Mouse (Mus musculus): ENCODE results near the gene Tmbim7. TPM values are rescaled to one million over a fixed set of nuclear protein-coding genes. Genes with fewer than 3 reads are reported as not detected.
"Not testable (repeated sequence)": the region's sequence is repeated elsewhere in the genome, so short reads cannot be mapped to it uniquely, and the experiment has no call there.

Gene Tmbim7
- total RNA-seq (2017) = not detected in 2 replicates

GRCm38 (mm10) chr5:3650881-3651280 lies at the start of gene Tmbim7:
TSS of gene Tmbim7 (plus strand) at chr5:3651181.
- ATAC-seq (replicated peaks in 1 of 2; ENCODE audit: insufficient read depth in 1 of 2, low FRiP score in 2 of 2, low TSS enrichment in 1 of 2, low read depth in 1 of 2, poor library complexity in 2 of 2, severe bottlenecking in 2 of 2) = no peak

- no peak for ATAC-seq (replicated peaks in 1 of 2; ENCODE audit: insufficient read depth in 1 of 2, low FRiP score in 2 of 2, low TSS enrichment in 1 of 2, low read depth in 1 of 2, poor library complexity in 2 of 2, severe bottlenecking in 2 of 2)
Observed at GRCm38 (mm10) chr5:3607114-3607513, 43.9 kb upstream of the Tmbim7 start.

- ATAC-seq (replicated peaks in 1 of 2; ENCODE audit: insufficient read depth in 1 of 2, low FRiP score in 2 of 2, low TSS enrichment in 1 of 2, low read depth in 1 of 2, poor library complexity in 2 of 2, severe bottlenecking in 2 of 2) = no peak
Observed at GRCm38 (mm10) chr5:3609241-3609640, 41.7 kb upstream of the Tmbim7 start.

- not testable (repeated sequence) for ATAC-seq (replicated peaks in 1 of 2; ENCODE audit: insufficient read depth in 1 of 2, low FRiP score in 2 of 2, low TSS enrichment in 1 of 2, low read depth in 1 of 2, poor library complexity in 2 of 2, severe bottlenecking in 2 of 2)
Observed at GRCm38 (mm10) chr5:3611835-3612234, 39.1 kb upstream of the Tmbim7 start.

- no peak for ATAC-seq (replicated peaks in 1 of 2; ENCODE audit: insufficient read depth in 1 of 2, low FRiP score in 2 of 2, low TSS enrichment in 1 of 2, low read depth in 1 of 2, poor library complexity in 2 of 2, severe bottlenecking in 2 of 2)
Observed at GRCm38 (mm10) chr5:3620486-3620885, 30.5 kb upstream of the Tmbim7 start.

GRCm38 (mm10) chr5:3630055-3630454 lies 20.9 kb upstream of the Tmbim7 start:
- ATAC-seq (replicated peaks in 1 of 2; ENCODE audit: insufficient read depth in 1 of 2, low FRiP score in 2 of 2, low TSS enrichment in 1 of 2, low read depth in 1 of 2, poor library complexity in 2 of 2, severe bottlenecking in 2 of 2) = no peak

GRCm38 (mm10) chr5:3631512-3632271 lies 19.3 kb upstream of the Tmbim7 start:
- ATAC-seq (replicated peaks in 1 of 2; ENCODE audit: insufficient read depth in 1 of 2, low FRiP score in 2 of 2, low TSS enrichment in 1 of 2, low read depth in 1 of 2, poor library complexity in 2 of 2, severe bottlenecking in 2 of 2) = no peak

- no peak for ATAC-seq (replicated peaks in 1 of 2; ENCODE audit: insufficient read depth in 1 of 2, low FRiP score in 2 of 2, low TSS enrichment in 1 of 2, low read depth in 1 of 2, poor library complexity in 2 of 2, severe bottlenecking in 2 of 2)
Observed at GRCm38 (mm10) chr5:3632285-3632684, 18.7 kb upstream of the Tmbim7 start.

- ATAC-seq (replicated peaks in 1 of 2; ENCODE audit: insufficient read depth in 1 of 2, low FRiP score in 2 of 2, low TSS enrichment in 1 of 2, low read depth in 1 of 2, poor library complexity in 2 of 2, severe bottlenecking in 2 of 2) = no peak
Observed at GRCm38 (mm10) chr5:3633315-3633714, 17.7 kb upstream of the Tmbim7 start.

GRCm38 (mm10) chr5:3633951-3634350 lies 17.0 kb upstream of the Tmbim7 start:
- ATAC-seq (replicated peaks in 1 of 2; ENCODE audit: insufficient read depth in 1 of 2, low FRiP score in 2 of 2, low TSS enrichment in 1 of 2, low read depth in 1 of 2, poor library complexity in 2 of 2, severe bottlenecking in 2 of 2) = no peak

- no peak for ATAC-seq (replicated peaks in 1 of 2; ENCODE audit: insufficient read depth in 1 of 2, low FRiP score in 2 of 2, low TSS enrichment in 1 of 2, low read depth in 1 of 2, poor library complexity in 2 of 2, severe bottlenecking in 2 of 2)
Observed at GRCm38 (mm10) chr5:3635286-3635685, 15.7 kb upstream of the Tmbim7 start.

GRCm38 (mm10) chr5:3644621-3645020 lies 6.4 kb upstream of the Tmbim7 start:
- ATAC-seq (replicated peaks in 1 of 2; ENCODE audit: insufficient read depth in 1 of 2, low FRiP score in 2 of 2, low TSS enrichment in 1 of 2, low read depth in 1 of 2, poor library complexity in 2 of 2, severe bottlenecking in 2 of 2) = no peak

- ATAC-seq (replicated peaks in 1 of 2; ENCODE audit: insufficient read depth in 1 of 2, low FRiP score in 2 of 2, low TSS enrichment in 1 of 2, low read depth in 1 of 2, poor library complexity in 2 of 2, severe bottlenecking in 2 of 2) = no peak
Observed at GRCm38 (mm10) chr5:3645326-3645725, 5.7 kb upstream of the Tmbim7 start.

- no peak for ATAC-seq (replicated peaks in 1 of 2; ENCODE audit: insufficient read depth in 1 of 2, low FRiP score in 2 of 2, low TSS enrichment in 1 of 2, low read depth in 1 of 2, poor library complexity in 2 of 2, severe bottlenecking in 2 of 2)
Observed at GRCm38 (mm10) chr5:3646539-3646938, 4.4 kb upstream of the Tmbim7 start.

- ATAC-seq (replicated peaks in 1 of 2; ENCODE audit: insufficient read depth in 1 of 2, low FRiP score in 2 of 2, low TSS enrichment in 1 of 2, low read depth in 1 of 2, poor library complexity in 2 of 2, severe bottlenecking in 2 of 2) = peak; percentile 46 to 55; a peak in 2 of 4 replicates
Observed at GRCm38 (mm10) chr5:3646991-3647707, 3.8 kb upstream of the Tmbim7 start.

- peak; percentile 76 to 91 for ATAC-seq (replicated peaks in 1 of 2; ENCODE audit: insufficient read depth in 1 of 2, low FRiP score in 2 of 2, low TSS enrichment in 1 of 2, low read depth in 1 of 2, poor library complexity in 2 of 2, severe bottlenecking in 2 of 2)
Observed at GRCm38 (mm10) chr5:3647708-3648121, 3.3 kb upstream of the Tmbim7 start.

GRCm38 (mm10) chr5:3648206-3648848 lies 2.7 kb upstream of the Tmbim7 start:
- no peak for ATAC-seq (replicated peaks in 1 of 2; ENCODE audit: insufficient read depth in 1 of 2, low FRiP score in 2 of 2, low TSS enrichment in 1 of 2, low read depth in 1 of 2, poor library complexity in 2 of 2, severe bottlenecking in 2 of 2)

GRCm38 (mm10) chr5:3648849-3649210 lies 2.2 kb upstream of the Tmbim7 start:
- ATAC-seq (replicated peaks in 1 of 2; ENCODE audit: insufficient read depth in 1 of 2, low FRiP score in 2 of 2, low TSS enrichment in 1 of 2, low read depth in 1 of 2, poor library complexity in 2 of 2, severe bottlenecking in 2 of 2) = no peak
